Mouse (Mus musculus) forebrain, postnatal 0 days (tissue): ENCODE measurements around the gene Ehbp1l1. TPM values are rescaled to one million over a fixed set of nuclear protein-coding genes. Genes with fewer than 3 reads are reported as not detected.
"Not testable (repeated sequence)": the region's sequence is repeated elsewhere in the genome, so short reads cannot be mapped to it uniquely, and the experiment has no call there.

ENCODE experiments used
- ATAC-seq: fragments of 200-750 bp; cut with Nextera tagmentation; 2 replicates; pipeline ENCODE4 v1.8.0; 2017; ENCODE audit warnings: mild to moderate bottlenecking, moderate library complexity
- DNase-seq: peaks from one replicate; pipeline ENCODE4 v3.0.0-alpha.2; 2015
- H3K27ac ChIP-seq: fragments of 300-500 bp; sonication (generic); 2 replicates; pipeline ENCODE4 v1.5.1; 2014; ENCODE audit warnings: low read depth, mild to moderate bottlenecking, antibody characterized with exemption, low read length, moderate library complexity, mixed read lengths
- H3K27me3 ChIP-seq: fragments of 300-500 bp; sonication (generic); 2 replicates; pipeline ENCODE4 v1.6.1; 2014; ENCODE audit warnings: mild to moderate bottlenecking, low read length, mixed read lengths; ENCODE audit not compliant: insufficient read depth
- H3K36me3 ChIP-seq: fragments of 300-500 bp; sonication (generic); 2 replicates; pipeline ENCODE4 v1.6.1; 2014; ENCODE audit warnings: mild to moderate bottlenecking, moderate library complexity; ENCODE audit not compliant: insufficient read depth
- H3K4me1 ChIP-seq: fragments of 300-500 bp; sonication (generic); 2 replicates; pipeline ENCODE4 v1.6.1; 2014; ENCODE audit warnings: antibody characterized with exemption; ENCODE audit not compliant: insufficient read depth
- H3K4me2 ChIP-seq: fragments of 300-500 bp; sonication (generic); 2 replicates; pipeline ENCODE4 v1.6.1; 2014; ENCODE audit warnings: low read depth, mild to moderate bottlenecking, moderate library complexity
- H3K4me3 ChIP-seq: fragments of 300-500 bp; sonication (generic); 2 replicates; pipeline ENCODE4 v1.5.1; 2014; ENCODE audit warnings: low read depth, low read length, mixed read lengths
- H3K9ac ChIP-seq: fragments of 300-500 bp; sonication (generic); 2 replicates; pipeline ENCODE4 v1.6.1; 2014; ENCODE audit warnings: mild to moderate bottlenecking
- H3K9me3 ChIP-seq: fragments of 300-500 bp; sonication (generic); 2 replicates; pipeline ENCODE4 v1.6.1; 2016; ENCODE audit warnings: low read length
- CTCF ChIP-seq: sonication (generic); IDR thresholded peaks from 2 replicates; pipeline ENCODE4 v1.5.1; 2016; ENCODE audit warnings: antibody characterized with exemption, control low read depth, low read depth
- whole genome bisulfite sequencing: fragments of 180-500 bp; shearing (Covaris S2); extraction: QIAGEN DNeasy Blood & Tissue Kit; methylation state at CpG from one replicate; pipeline ENCODE4 v1.1.7; 2014; 5-methylcytosine and 5-hydroxymethylcytosine counted together
- polyA plus RNA-seq: library from polyadenylated mRNA; unstranded; fragments of >200 nt; fragmentation: Nextera tagmentation; extraction: Ambion mirVana; gene quantifications from 2 replicates; pipeline ENCODE4 v1.2.1, GENCODE M21; 2015
- total RNA-seq: library from RNA; depleted of rRNA; stranded (reverse); fragments of >200 nt; gene quantifications from 2 replicates; pipeline ENCODE4 v1.2.3, GENCODE M21; 2014

Ehbp1l1 gene
- total and polyA plus RNA-seq, 2 experiments from 2014 or later = 33.2 to 53.0 TPM

- Histone ChIP-seq H3K27me3 (no peaks in the 10 kb centered on the region), H3K9ac (0 out of 2 replicates have a peak overlapping the region, but pooled peaks have one; percentile 31), H3K4me3 (no peak overlapping the region), H3K27ac (peak overlapping the region; percentile 21; the same call in 1 of the 2 replicates), H3K4me2 (peak overlapping the region; percentile 97), H3K9me3 (no peaks in the 10 kb centered on the region), H3K4me1 (peaks cover 17% of the 10 kb centered on the region), H3K36me3 (peaks cover 18% of the 10 kb centered on the region; the same call in 1 of the 2 replicates)
- TF ChIP-seq CTCF = no peak
- ATAC-seq (no peak), DNase-seq (no peak)
- WGBS = 87% methylated on average over 5 of the region's 5 CpGs
These were observed 34.5 kb downstream of the Ehbp1l1 start for GRCm38 (mm10) chr19:5691601-5692000.

DNA sequence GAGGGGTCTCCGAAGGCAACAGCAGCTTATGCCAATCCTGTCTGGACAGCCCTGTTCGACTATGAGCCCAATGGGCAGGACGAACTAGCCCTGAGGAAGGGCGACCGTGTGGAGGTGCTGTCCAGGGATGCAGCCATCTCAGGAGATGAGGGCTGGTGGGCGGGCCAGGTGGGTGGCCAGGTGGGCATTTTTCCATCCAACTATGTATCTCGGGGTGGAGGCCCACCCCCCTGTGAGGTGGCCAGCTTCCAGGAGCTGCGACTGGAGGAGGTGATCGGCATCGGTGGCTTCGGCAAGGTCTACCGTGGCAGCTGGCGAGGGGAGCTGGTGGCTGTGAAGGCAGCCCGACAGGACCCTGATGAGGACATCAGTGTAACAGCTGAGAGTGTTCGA, 35.8 kb downstream of the Ehbp1l1 start:
- H3K4me3 ChIP-seq = peak overlapping the region; percentile 69
- DNase-seq (no peak), ATAC-seq (no peak)
- peak overlapping the region; percentile 97 for H3K4me2 ChIP-seq
- H3K4me1 ChIP-seq = peaks cover 17% of the 10 kb centered on the region
- no peaks in the 10 kb centered on the region for H3K27me3 ChIP-seq
- no peak for TF ChIP-seq CTCF
- H3K36me3 ChIP-seq = peaks cover 23% of the 10 kb centered on the region
- WGBS = 72% methylated on average over 15 of the region's 15 CpGs
- H3K9ac ChIP-seq = peak overlapping the region; percentile 68
- H3K27ac ChIP-seq = no peak overlapping the region
- H3K9me3 ChIP-seq = no peaks in the 10 kb centered on the region

- TF ChIP-seq CTCF = no peak
- 13% methylated on average over 42 of the region's 42 CpGs for WGBS
- H3K4me1 ChIP-seq = peaks cover 17% of the 10 kb centered on the region
- peak; percentile 61 for DNase-seq
- H3K9ac ChIP-seq = peak overlapping the region; percentile 68
- peak; percentile 13; the same call in 1 of the 2 replicates for ATAC-seq
- peak overlapping the region; percentile 69 for H3K4me3 ChIP-seq
- H3K27me3 ChIP-seq = no peaks in the 10 kb centered on the region
- no peaks in the 10 kb centered on the region for H3K9me3 ChIP-seq
- H3K36me3 ChIP-seq = peaks cover 29% of the 10 kb centered on the region
- H3K4me2 ChIP-seq = peak overlapping the region; percentile 97
- H3K27ac ChIP-seq = peak overlapping the region; percentile 69
These were observed 36.4 kb downstream of the Ehbp1l1 start for GRCm38 (mm10) chr19:5689565-5690342.

- no peaks in the 10 kb centered on the region for H3K9me3 ChIP-seq
- H3K4me3 ChIP-seq = peak overlapping the region; percentile 69
- under 1% methylated on average over 7 of the region's 7 CpGs for WGBS
- ATAC-seq = no peak
- H3K9ac ChIP-seq = peak overlapping the region; percentile 68
- H3K4me1 ChIP-seq = peaks cover 17% of the 10 kb centered on the region
- no peak for DNase-seq
- peak overlapping the region; percentile 69 for H3K27ac ChIP-seq
- no peak for TF ChIP-seq CTCF
- no peaks in the 10 kb centered on the region for H3K27me3 ChIP-seq
- peaks cover 36% of the 10 kb centered on the region for H3K36me3 ChIP-seq
- H3K4me2 ChIP-seq = peak overlapping the region; percentile 97
These were observed 37.1 kb downstream of the Ehbp1l1 start for GRCm38 (mm10) chr19:5689088-5689428.

DNA sequence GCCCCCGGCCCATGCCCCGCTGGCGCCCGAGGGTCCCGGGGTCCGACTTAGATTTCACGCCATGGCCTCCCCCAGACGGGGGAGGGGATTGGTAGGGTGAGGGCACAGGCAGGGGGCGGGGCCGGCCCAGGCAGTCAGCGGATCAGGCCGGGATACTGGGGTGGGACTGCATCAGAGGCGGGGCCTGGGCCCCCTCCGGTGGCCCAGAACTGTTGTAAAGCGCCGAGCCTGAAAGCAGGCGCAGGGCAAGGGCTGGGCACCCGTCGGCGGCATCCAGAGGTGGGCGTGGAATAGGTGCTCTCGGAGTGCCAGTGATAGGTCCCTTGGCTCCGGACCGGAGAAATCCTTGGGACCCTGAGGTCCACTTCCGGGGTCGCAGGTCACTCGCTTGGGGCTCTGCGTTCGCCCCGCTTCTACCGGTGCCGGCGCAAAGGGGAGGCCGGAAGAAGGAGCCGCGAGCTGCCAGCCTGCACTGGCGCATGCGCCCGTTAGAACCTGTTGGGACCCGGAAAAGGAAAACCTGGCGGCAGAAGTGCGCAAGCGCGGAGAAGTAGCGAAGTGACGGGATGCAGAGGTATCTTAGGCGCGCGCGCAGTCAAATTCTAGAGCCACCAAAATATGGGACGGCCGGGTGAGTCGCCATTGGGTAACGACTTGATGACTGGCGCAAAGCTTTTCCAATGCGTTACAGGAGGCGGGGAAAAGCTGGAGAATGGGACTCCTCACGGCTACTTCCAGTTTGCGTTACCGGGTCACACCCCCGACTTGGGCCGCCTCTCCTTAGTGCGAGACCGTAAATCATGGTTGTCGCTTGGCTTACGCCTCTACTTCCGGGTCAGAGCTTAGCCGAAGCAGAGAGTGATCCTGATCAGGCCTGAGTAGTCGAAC, 37.7 kb downstream of the Ehbp1l1 start, which contains the start of the genes Map3k11 and Pcnx3:
Map3k11 (plus strand) TSS at position 543 of the 888 bp plus-strand sequence.
Pcnx3 (minus strand) TSS at position 709 of the 888 bp plus-strand sequence.
- Histone ChIP-seq H3K27ac (peak within 1 kb of the TSS; percentile 74), H3K27me3 (no peaks in the 10 kb centered on the region), H3K9ac (peak within 1 kb of the TSS; percentile 79), H3K4me3 (peak within 1 kb of the TSS; percentile 69), H3K9me3 (no peaks in the 10 kb centered on the region), H3K4me2 (peak within 1 kb of the TSS; percentile 97), H3K36me3 (peaks cover 42% of the 10 kb centered on the region), H3K4me1 (peaks cover 17% of the 10 kb centered on the region)
- DNase-seq (peak; percentile 100), ATAC-seq (peak; percentile 97)
- TF ChIP-seq CTCF = peak; percentile 47; the same call in 1 of the 2 replicates
- 1% methylated on average over 69 of the region's 69 CpGs for WGBS

GRCm38 (mm10) chr19:5687738-5688137, 38.4 kb downstream of the Ehbp1l1 start:
- no peak for DNase-seq
- H3K27ac ChIP-seq = peak overlapping the region; percentile 74; the same call in 1 of the 2 replicates
- H3K4me1 ChIP-seq = peaks cover 17% of the 10 kb centered on the region
- no peak for TF ChIP-seq CTCF
- no peaks in the 10 kb centered on the region for H3K27me3 ChIP-seq
- H3K4me2 ChIP-seq = peak overlapping the region; percentile 97
- peak overlapping the region; percentile 69 for H3K4me3 ChIP-seq
- peak overlapping the region; percentile 79 for H3K9ac ChIP-seq
- WGBS = 23% methylated on average over 9 of the region's 9 CpGs
- no peaks in the 10 kb centered on the region for H3K9me3 ChIP-seq
- H3K36me3 ChIP-seq = peaks cover 43% of the 10 kb centered on the region
- ATAC-seq = no peak

DNA sequence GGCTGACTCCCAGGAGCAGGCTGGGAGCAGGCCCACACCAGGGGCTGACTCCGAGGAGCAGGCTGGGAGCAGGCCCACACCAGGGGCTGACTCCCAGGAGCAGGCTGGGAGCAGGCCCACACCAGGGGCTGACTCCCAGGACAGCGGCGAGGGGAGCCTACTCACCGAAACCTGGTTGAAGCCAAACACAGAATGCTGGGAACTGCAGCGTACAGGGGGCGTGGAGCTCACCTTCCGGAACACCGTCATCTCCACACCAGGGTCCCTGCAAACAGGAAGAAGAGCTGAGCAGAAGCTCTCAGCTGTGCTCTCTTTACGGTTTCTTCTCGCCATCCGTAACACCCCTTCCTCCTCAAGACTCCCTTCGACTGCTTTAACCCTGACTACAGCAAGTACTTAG, 39.2 kb downstream of the Ehbp1l1 start:
- Histone ChIP-seq H3K4me1 (peaks cover 17% of the 10 kb centered on the region), H3K36me3 (peaks cover 51% of the 10 kb centered on the region)
- not testable (repeated sequence) for DNase-seq, H3K27me3 ChIP-seq, H3K9ac ChIP-seq, H3K27ac ChIP-seq, H3K4me3 ChIP-seq, ATAC-seq, H3K9me3 ChIP-seq, H3K4me2 ChIP-seq
- WGBS = 95% methylated on average over 11 of the region's 12 CpGs
